27 mouse cellular contexts compared by ENCODE assay signal in genomic region chr5:62715977-62716376, GRCm38 (mm10). TPM values are rescaled to one million over a fixed set of nuclear protein-coding genes. Genes with fewer than 3 reads are reported as not detected.
DNase-seq lines count a peak whose midpoint lies in the region; ATAC-seq lines count a peak whose summit lies in the region.
"Had no signal": no experiment of that assay in that cellular context is flagged by ENCODE, and none has a peak within 500 bp of the region (broad histone marks: within the 10 kb centered on the region; RNA-seq: fewer than 3 reads in every experiment).

No protein-coding gene starts in this region.

- no peak for ATAC-seq in kidney, embryonic 15.5 days (replicated peaks; ENCODE audit: low FRiP score)
- ATAC-seq in inflammation-experienced regulatory T-cells, adult 6 months, result peak; percentile 5
- ATAC-seq in stomach, embryonic 16.5 days (ENCODE audit: insufficient read depth, low FRiP score), result no peak
- ATAC-seq: forebrain, postnatal 0 days had no signal

- no peak for DNase-seq in kidney, adult 11 months
- no peak for DNase-seq in adrenal gland, adult (ENCODE audit: inconsistent age in 2 of 2, low spot score in 1 of 2)
- DNase-seq in adrenal gland, postnatal 4 days (ENCODE audit: low spot score in 2 of 2), result no peak
- DNase-seq: adrenal gland, postnatal 10 days; B cell, adult 2 months; cerebellum, adult 18-20 months; cerebellum, postnatal 14 days; forebrain, postnatal 0 days; gastrocnemius, postnatal 14 days; heart, postnatal 14 days; kidney, postnatal 25 days; liver; midbrain, embryonic 14.5 days; right cerebral cortex, adult 18-20 months; thymus, postnatal 4 days had no signal

- 81% methylated on average over 1 of the region's 1 CpGs for WGBS in kidney, embryonic 15.5 days
- WGBS in stomach, embryonic 16.5 days, result 57% methylated on average over 1 of the region's 1 CpGs

- no peak overlapping the region for H3K4me3 ChIP-seq in kidney, embryonic 15.5 days (replicated peaks)
- H3K4me3 ChIP-seq in brown adipose tissue, adult 24 weeks (ENCODE audit: insufficient read depth, low read depth, low read length), result no peak overlapping the region
- H3K4me3 ChIP-seq in stomach, embryonic 16.5 days (replicated peaks; ENCODE audit: low read length), result no peak overlapping the region
- H3K4me3 ChIP-seq: embryonic facial prominence, embryonic 10.5 days; embryonic facial prominence, embryonic 15.5 days; forebrain, embryonic 12.5 days; heart, embryonic 12.5 days; hindbrain, embryonic 13.5 days; lung, embryonic 15.5 days; neural tube, embryonic 15.5 days had no signal

- 0 out of 2 replicates have a peak overlapping the region, but pooled peaks have one; percentile 23 for H3K27ac ChIP-seq in kidney, embryonic 15.5 days
- H3K27ac ChIP-seq in brown adipose tissue, adult 24 weeks (replicated peaks; ENCODE audit: low read depth, low read length), result 0 out of 2 replicates have a peak overlapping the region, but pooled peaks have one; percentile 15
- peak overlapping the region; percentile 55 for H3K27ac ChIP-seq in stomach, embryonic 16.5 days (ENCODE audit: low read length)
- H3K27ac ChIP-seq: embryonic facial prominence, embryonic 10.5 days; embryonic facial prominence, embryonic 15.5 days; forebrain, embryonic 12.5 days; hindbrain, embryonic 13.5 days; lung, embryonic 15.5 days; neural tube, embryonic 15.5 days had no signal

- no peaks in the 10 kb centered on the region for H3K27me3 ChIP-seq in kidney, embryonic 15.5 days
- no peaks in the 10 kb centered on the region for H3K27me3 ChIP-seq in stomach, embryonic 16.5 days (ENCODE audit: control insufficient read depth, insufficient read depth, low read length)
- H3K27me3 ChIP-seq: CH12.LX; embryonic facial prominence, embryonic 15.5 days; forebrain, embryonic 12.5 days; heart, embryonic 12.5 days; hindbrain, embryonic 13.5 days; lung, embryonic 15.5 days; neural tube, embryonic 15.5 days had no signal

- no peak overlapping the region for H3K9ac ChIP-seq in kidney, embryonic 15.5 days
- no peak overlapping the region for H3K9ac ChIP-seq in stomach, embryonic 16.5 days (ENCODE audit: low read length)
- H3K9ac ChIP-seq: embryonic facial prominence, embryonic 15.5 days; forebrain, embryonic 12.5 days; forebrain, postnatal 0 days; heart, embryonic 12.5 days; hindbrain, embryonic 13.5 days; lung, embryonic 15.5 days; neural tube, embryonic 15.5 days had no signal

- H3K36me3 ChIP-seq in kidney, embryonic 15.5 days, result no peaks in the 10 kb centered on the region
- no peaks in the 10 kb centered on the region for H3K36me3 ChIP-seq in stomach, embryonic 16.5 days (ENCODE audit: control insufficient read depth, insufficient read depth, low read length)
- H3K36me3 ChIP-seq: embryonic facial prominence, embryonic 10.5 days; embryonic facial prominence, embryonic 15.5 days; forebrain, embryonic 12.5 days; heart, embryonic 12.5 days; hindbrain, embryonic 13.5 days; lung, embryonic 15.5 days; neural tube, embryonic 15.5 days had no signal

- H3K9me3 ChIP-seq in kidney, embryonic 15.5 days (replicated peaks), result no peaks in the 10 kb centered on the region
- no peaks in the 10 kb centered on the region for H3K9me3 ChIP-seq in stomach, embryonic 16.5 days (replicated peaks; ENCODE audit: control insufficient read depth, low read length)
- H3K9me3 ChIP-seq: embryonic facial prominence, embryonic 10.5 days; embryonic facial prominence, embryonic 15.5 days; forebrain, embryonic 12.5 days; heart, embryonic 12.5 days; hindbrain, embryonic 13.5 days; lung, embryonic 15.5 days; neural tube, embryonic 15.5 days had no signal

- no peak overlapping the region for H3K4me2 ChIP-seq in kidney, embryonic 15.5 days
- no peak overlapping the region for H3K4me2 ChIP-seq in stomach, embryonic 16.5 days (ENCODE audit: low read depth, low read length)
- H3K4me2 ChIP-seq: embryonic facial prominence, embryonic 15.5 days; forebrain, embryonic 12.5 days; heart, embryonic 12.5 days; hindbrain, embryonic 13.5 days; lung, embryonic 15.5 days; neural tube, embryonic 15.5 days had no signal

- no peaks in the 10 kb centered on the region for H3K4me1 ChIP-seq in kidney, embryonic 15.5 days
- no peaks in the 10 kb centered on the region for H3K4me1 ChIP-seq in brown adipose tissue, adult 24 weeks (ENCODE audit: control insufficient read depth, insufficient read depth, insufficient read length, low read length)
- H3K4me1 ChIP-seq in stomach, embryonic 16.5 days (ENCODE audit: control insufficient read depth, insufficient read depth, low read length), result peaks cover 7% of the 10 kb centered on the region
- H3K4me1 ChIP-seq: embryonic facial prominence, embryonic 10.5 days; embryonic facial prominence, embryonic 15.5 days; forebrain, embryonic 12.5 days; hindbrain, embryonic 13.5 days; lung, embryonic 15.5 days; neural tube, embryonic 15.5 days had no signal

RNA-seq across cellular contexts. Expression of gene Arap2, which starts 50.0 kb away (rescaled TPM):
- 3.3 and 3.8 TPM in 2 replicates for polyA plus RNA-seq in kidney, embryonic 15.5 days (2015; fragmentation: Nextera tagmentation; extraction: Ambion mirVana)
- polyA plus RNA-seq in brown adipose tissue, adult 24 weeks (2012; ENCODE audit: insufficient read depth, insufficient read length, missing spikeins), result 3.9 and 6.7 TPM in 2 replicates
- polyA plus RNA-seq in inflammation-experienced regulatory T-cells, adult 6 months (2017; shearing (Covaris generic)), result 10 to 100 TPM; 28.7 to 30.5 (median 29.4) TPM
- polyA plus RNA-seq in stomach, embryonic 16.5 days (2015; fragmentation: Nextera tagmentation; extraction: Ambion mirVana), result 7.6 and 9.3 TPM in 2 replicates
- total RNA-seq in adrenal gland, postnatal 4 days (2021), result 1 to 10 TPM; 5.6 to 6.9 TPM
